Mouse (Mus musculus): ENCODE measurements around the gene Brat1.

- no peak for TF ChIP-seq CTCF (IDR thresholded peaks at IDR 0.05; ENCODE audit: extremely low read depth, insufficient read length, insufficient replicate concordance, low read depth, low read length)
- TF ChIP-seq POLR2A (IDR thresholded peaks at IDR 0.05; ENCODE audit: low read depth, low read length), result no peak
Measured at GRCm38 (mm10) chr5:140662741-140663592, 41.8 kb upstream of the Brat1 start.
